Mouse (Mus musculus) frontal cortex, adult 2 months (tissue): ENCODE measurements around the gene Nwd2. TPM values are rescaled to one million over a fixed set of nuclear protein-coding genes. Genes with fewer than 3 reads are reported as not detected.

Source experiments
- DNase-seq, 2 experiments: peaks; one replicate each; pipeline ENCODE4 v3.0.0; 2022; ENCODE audit warnings: low spot score in 1 of 2; ENCODE audit errors: extremely low spot score in 1 of 2
- polyA plus RNA-seq: library from polyadenylated mRNA; depleted of rRNA; stranded (reverse); fragments of >200 nt; gene quantifications from 2 replicates; pipeline ENCODE4 v1.2.3, GENCODE M21; 2012; rRNA removed

Nwd2 gene
- polyA plus RNA-seq, 1 experiment = 17.4 TPM

GRCm38 (mm10) chr5:63825881-63826280, 177.0 kb downstream of the Nwd2 start:
- no peak for DNase-seq

GRCm38 (mm10) chr5:63827006-63827405, 178.1 kb downstream of the Nwd2 start:
- no peak for DNase-seq

- no peak for DNase-seq
Observed at GRCm38 (mm10) chr5:63827415-63828053, 178.6 kb downstream of the Nwd2 start.

GRCm38 (mm10) chr5:63828380-63829185, 179.7 kb downstream of the Nwd2 start:
- DNase-seq = no peak

- no peak for DNase-seq
Observed at GRCm38 (mm10) chr5:63831054-63831453, 182.2 kb downstream of the Nwd2 start.

GRCm38 (mm10) chr5:63833955-63834354, 185.1 kb downstream of the Nwd2 start:
- DNase-seq = no peak

- DNase-seq = no peak
Observed at GRCm38 (mm10) chr5:63834435-63834834, 185.5 kb downstream of the Nwd2 start.

- no peak for DNase-seq
Observed at GRCm38 (mm10) chr5:63837115-63837514, 188.2 kb downstream of the Nwd2 start.

- DNase-seq = no peak
Observed at GRCm38 (mm10) chr5:63837851-63838250, 188.9 kb downstream of the Nwd2 start.

- no peak for DNase-seq
Observed at GRCm38 (mm10) chr5:63839801-63840416, 191.0 kb downstream of the Nwd2 start.

- no peak for DNase-seq
Observed at GRCm38 (mm10) chr5:63847080-63847479, 198.2 kb downstream of the Nwd2 start.

- DNase-seq = no peak
Observed at GRCm38 (mm10) chr5:63847541-63848226, 198.8 kb downstream of the Nwd2 start.

GRCm38 (mm10) chr5:63858901-63859300, 210.0 kb downstream of the Nwd2 start:
- DNase-seq = no peak

Other genes with a start within 250 kb of the Nwd2 start
- gene 0610040J01Rik, start 163.3 kb downstream of the Nwd2 start, polyA plus RNA-seq = 7.7 and 8.1 TPM in 2 replicates